Mouse (Mus musculus): ENCODE data around the gene Klhl2. TPM values are rescaled to one million over a fixed set of nuclear protein-coding genes. Genes with fewer than 3 reads are reported as not detected.

Gene Klhl2
- polyA plus RNA-seq, 2 experiments from 2014 or later = 3.9 to 9.9 TPM

DNA sequence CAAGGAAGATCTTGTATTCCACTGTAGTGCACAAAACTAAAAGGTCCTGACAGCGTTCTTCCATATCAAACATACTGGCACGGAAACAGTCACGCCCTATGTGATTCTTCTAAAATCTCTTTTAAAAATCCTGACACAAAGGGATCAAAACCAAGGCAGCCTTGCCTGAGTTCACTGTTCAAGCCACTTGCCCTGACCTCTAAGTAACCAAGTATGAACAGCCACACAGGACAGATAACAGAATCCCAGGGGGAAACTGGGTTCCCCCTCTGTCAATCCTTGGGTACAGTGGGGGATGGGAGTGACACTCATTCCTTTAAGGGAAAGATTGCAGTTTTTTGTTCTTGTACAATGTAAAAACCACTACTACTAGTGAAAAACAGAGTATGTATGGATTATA, 19.9 kb downstream of the Klhl2 start:
- ATAC-seq = no peak

- no peak for ATAC-seq
These were observed 20.4 kb downstream of the Klhl2 start for GRCm38 (mm10) chr8:64829391-64829790.

DNA sequence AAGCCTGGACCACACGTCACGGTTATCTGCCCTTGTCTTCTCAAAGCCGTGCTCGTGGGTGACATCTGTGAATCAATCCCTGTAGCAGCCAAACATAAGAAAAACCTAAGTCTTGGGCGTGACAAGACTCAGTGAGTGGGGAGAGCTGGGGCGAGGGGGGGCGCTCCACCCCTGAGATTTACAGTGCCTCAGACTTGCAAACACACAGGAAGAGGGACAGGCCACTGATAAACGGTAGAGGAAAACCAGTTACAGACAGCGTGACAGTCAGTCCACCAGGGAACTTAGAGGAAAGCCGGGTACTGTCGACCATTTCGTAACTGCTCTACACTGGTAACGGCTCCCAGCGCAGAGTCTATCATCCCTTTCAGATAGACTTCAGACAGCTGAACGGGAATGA, 21.4 kb downstream of the Klhl2 start:
- ATAC-seq = no peak

GRCm38 (mm10) chr8:64827356-64827755, 22.5 kb downstream of the Klhl2 start:
- ATAC-seq = no peak

DNA sequence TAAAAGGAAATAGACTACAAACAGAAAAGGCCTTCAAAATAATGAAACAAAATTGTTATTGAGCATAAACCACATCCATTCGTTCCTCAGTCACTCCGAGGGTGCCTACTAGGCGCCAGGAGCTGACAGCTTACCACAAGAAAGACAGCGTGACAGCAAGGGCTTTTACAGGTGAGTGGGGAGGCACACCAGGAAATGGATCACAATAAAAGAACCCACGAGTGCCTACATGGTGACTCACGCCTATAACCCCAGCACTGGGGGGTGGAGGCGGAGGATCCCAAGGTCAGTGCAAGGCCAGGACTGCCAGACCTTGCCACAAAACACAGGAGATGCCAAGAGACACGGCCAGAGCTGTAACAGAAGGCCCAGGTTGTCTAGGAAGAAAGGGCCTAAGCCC, 23.4 kb downstream of the Klhl2 start:
- peak; percentile 60 for ATAC-seq

GRCm38 (mm10) chr8:64823905-64824304, 25.9 kb downstream of the Klhl2 start:
- ATAC-seq = no peak

- no peak for ATAC-seq
These were observed 28.9 kb downstream of the Klhl2 start for GRCm38 (mm10) chr8:64820940-64821339.

- ATAC-seq = no peak
These were observed 38.0 kb downstream of the Klhl2 start for GRCm38 (mm10) chr8:64811790-64812189.

DNA sequence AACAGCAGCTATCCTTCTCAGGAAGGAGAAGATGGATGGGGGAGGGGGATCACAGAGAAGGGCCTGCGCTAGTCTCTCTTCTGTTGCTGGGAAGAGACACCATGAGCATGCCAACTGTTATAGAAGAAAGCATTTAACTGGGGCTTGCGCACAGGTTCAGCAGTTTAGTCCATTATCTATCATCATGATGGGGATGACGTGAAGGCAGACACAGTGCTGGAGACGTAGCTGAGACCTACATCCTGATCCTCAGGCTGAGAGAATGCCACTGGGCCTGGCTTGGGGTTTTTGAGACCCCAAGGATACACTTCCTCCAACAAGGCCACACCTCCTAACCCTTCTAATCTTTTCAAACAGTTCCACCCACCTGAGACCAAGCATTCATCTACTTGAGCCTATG, 38.7 kb downstream of the Klhl2 start:
- ATAC-seq = no peak

DNA sequence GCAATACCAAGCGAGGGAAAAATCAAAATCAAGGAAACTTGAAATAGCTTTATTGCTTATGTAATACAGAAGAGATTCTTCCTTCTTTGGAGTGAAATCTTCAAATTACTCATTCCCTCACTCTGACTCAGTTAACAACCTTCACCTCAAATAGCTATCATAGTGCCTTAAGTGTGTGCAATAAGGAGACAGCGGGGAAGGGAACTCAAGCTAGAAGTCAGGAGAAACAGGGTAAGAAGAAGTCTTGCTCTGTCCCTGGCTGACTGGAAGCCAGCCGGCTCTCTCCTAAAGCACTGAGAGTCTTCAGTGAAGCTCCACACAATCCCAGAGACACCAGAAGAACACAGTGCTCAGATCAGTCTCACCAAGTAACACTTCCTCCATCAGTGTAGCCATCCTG, 43.3 kb downstream of the Klhl2 start:
- no peak for ATAC-seq

DNA sequence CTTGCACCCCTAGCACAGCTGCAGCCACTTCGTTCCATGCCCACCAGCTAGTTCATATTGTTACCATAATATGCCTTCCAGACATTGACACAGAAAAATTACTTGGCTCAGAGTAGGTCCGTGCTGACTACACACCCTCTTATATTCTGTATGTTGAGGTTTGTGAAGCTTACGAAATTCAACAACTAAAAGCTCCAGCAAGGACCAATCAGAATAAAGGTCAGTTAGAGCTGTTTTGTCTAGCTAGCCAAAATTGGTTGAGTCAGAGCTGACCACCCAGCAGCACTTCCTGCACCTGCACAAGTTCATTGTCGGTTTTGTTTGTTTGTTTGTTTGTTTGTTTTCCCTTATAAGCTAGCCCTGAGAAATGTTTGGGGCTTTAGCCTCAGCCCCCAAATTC, 44.8 kb downstream of the Klhl2 start:
- ATAC-seq = peak; percentile 34

GRCm38 (mm10) chr8:64799306-64799705, 50.5 kb downstream of the Klhl2 start:
- no peak for ATAC-seq

GRCm38 (mm10) chr8:64798503-64798902, 51.3 kb downstream of the Klhl2 start:
- ATAC-seq = no peak

- ATAC-seq = no peak
These were observed 52.1 kb downstream of the Klhl2 start for GRCm38 (mm10) chr8:64797751-64798150.

DNA sequence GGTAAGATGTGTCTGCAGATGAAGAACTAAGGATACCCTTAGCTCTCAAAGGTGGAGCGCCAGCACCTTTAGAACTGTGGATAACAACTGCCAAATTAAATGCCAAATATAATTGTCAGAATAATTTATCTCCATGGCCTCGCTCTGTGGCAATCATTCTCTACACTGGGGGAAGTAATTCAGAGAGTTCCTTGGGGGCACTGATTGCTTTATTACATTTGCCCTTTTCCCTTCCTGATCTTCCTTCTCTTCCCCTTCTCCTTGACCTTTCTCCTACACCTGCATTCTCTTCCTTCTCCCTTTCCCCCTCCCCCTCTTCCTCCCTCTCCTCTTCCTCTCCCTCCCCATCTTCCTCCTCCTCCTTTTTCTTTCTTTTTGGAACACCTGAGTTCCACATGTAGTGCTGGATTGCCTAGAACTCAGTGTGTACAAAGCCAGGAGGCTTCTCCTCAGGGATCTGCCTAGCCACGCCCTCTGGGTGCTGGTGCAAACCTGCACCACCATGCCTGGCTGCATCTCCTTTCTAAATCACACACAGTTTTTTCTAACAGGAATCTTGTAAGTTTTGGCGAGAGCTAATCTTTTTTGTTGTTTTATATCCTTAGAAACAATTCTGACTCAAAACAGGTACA, 58.5 kb downstream of the Klhl2 start:
- ATAC-seq = no peak

DNA sequence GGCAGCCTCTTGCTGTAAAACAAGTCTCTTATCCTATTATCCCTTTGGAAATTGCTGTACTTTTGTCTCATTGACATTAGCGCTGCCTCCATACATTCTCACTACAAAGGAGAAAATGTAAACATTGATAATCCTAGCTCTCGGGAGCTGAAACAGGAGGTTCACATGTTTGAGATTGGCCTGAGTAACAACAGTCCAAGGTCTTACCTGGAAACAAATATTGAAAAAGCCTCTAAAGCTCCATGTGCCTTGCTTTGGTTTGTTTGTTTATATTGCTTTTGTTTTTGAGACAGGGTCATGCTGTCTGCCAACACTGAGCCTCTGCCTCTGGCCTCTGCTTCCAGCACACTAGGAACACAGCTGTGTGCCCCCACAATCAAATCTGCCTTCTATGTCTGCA, 59.4 kb downstream of the Klhl2 start:
- no peak for ATAC-seq

DNA sequence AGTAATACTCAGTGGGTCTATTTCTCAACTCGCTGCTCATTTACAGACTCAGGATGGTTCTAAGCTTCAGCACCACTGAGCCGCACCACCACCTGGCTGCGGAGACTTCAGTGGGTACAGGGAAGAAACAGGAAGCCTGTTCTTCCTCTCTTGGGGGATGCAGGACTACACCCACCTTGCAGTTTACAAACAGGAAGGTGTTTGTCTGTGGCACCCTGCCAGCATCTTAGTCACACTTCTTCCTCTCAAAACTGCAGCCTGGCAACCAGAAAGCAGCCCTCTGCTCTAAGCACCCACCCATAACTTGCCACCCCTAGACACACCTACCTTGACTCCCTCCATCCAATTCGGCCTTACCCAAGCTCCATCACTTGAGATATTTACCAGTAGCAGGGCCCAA, 61.1 kb downstream of the Klhl2 start:
- ATAC-seq = peak; percentile 85

- no peak for ATAC-seq
These were observed 63.0 kb downstream of the Klhl2 start for GRCm38 (mm10) chr8:64786801-64787200.

- no peak for ATAC-seq
These were observed 65.6 kb downstream of the Klhl2 start for GRCm38 (mm10) chr8:64784235-64784634.

GRCm38 (mm10) chr8:64781947-64782346, 67.9 kb downstream of the Klhl2 start:
- ATAC-seq = no peak

GRCm38 (mm10) chr8:64777925-64778324, 71.9 kb downstream of the Klhl2 start:
- no peak for ATAC-seq

DNA sequence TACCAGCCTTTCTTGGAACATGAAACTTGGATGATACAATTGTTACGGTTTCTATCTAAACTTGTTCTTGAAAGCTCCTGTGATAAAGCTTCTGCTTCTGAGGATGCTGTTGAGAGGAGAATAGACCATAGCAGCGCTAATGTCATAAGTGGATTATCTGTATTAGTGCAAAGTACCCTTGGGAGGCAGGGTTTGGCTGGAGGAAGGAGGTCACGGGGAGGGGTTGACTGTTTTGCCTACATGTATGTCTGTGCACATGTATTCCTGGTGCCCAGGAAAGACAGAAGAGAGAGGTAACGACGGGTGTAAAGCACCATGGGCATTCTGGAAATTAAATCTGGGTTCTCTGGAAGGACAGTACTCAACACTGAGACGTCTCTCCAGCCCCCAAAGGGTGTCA, 75.7 kb downstream of the Klhl2 start:
- no peak for ATAC-seq

- ATAC-seq = peak; percentile 56
These were observed 79.0 kb downstream of the Klhl2 start for GRCm38 (mm10) chr8:64770814-64771213.

DNA sequence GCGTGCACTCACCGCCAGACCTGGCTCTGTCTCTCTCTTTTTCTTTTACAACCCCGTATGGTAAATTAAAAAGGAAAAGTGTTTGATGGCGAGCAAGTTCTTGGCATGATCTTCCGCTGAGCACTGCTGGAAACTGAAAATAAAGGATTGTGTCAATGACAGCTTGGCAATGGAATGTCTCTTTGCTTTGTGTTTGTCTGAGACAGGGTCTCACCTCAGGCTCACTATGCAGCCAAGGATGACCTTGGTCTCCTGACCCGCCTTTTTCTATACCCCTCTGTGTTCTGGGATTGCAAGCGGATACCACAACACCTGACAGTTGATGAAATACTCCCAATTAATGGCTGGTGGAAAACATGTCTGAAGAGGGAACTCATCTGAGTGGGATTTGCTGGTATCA, 80.2 kb downstream of the Klhl2 start:
- ATAC-seq = no peak

- no peak for ATAC-seq
These were observed 81.2 kb downstream of the Klhl2 start for GRCm38 (mm10) chr8:64768645-64769044.

Measured in CD4-positive, CD25-positive, alpha-beta regulatory T cell, adult 4 months (primary cell).